Mouse (Mus musculus): ENCODE measurements around the gene Lasp1.

DNA sequence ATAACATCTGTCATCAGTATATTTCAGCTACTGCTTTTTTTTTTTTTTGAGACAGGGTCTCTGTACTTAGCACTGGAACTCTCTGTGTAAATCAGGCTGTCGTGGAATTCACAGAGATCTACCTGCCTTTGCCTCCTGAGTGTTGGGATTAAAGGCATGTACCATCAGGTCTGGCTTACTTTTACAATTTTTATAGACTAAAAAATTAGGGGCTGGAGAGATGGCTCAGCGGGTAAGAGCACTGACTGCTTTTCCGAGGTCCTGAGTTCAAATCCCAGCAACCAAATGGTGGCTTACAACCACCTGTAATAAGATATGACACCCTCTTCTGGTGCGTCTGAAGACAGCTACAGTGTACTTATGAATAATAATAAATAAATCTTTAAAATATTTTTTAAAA lies 81.6 kb downstream of the Lasp1 start:
- no peak for TF ChIP-seq GATA2 (IDR thresholded peaks at IDR 0.05; ENCODE audit: borderline replicate concordance, low read depth, low read length)
- no peak for TF ChIP-seq CTCF (IDR thresholded peaks at IDR 0.05; ENCODE audit: low read depth, low read length)
- TF ChIP-seq POLR2AphosphoS5 (IDR thresholded peaks at IDR 0.05; ENCODE audit: insufficient replicate concordance, low read depth, low read length), result no peak
- no peak for TF ChIP-seq TAL1 (conservative IDR thresholded peaks at IDR 0.05; ENCODE audit: low read depth, low read length)
- no peak for TF ChIP-seq GATA1 (IDR thresholded peaks at IDR 0.05; ENCODE audit: borderline replicate concordance, low read length)

Measured in G1E (cell line).